Mouse (Mus musculus) olfactory bulb, adult 2 months (tissue): Measurements from ENCODE around the gene Dgke.
"Not testable (repeated sequence)": the region's sequence is repeated elsewhere in the genome, so short reads cannot be mapped to it uniquely, and the experiment has no call there.

Source experiments
- CTCF ChIP-seq: fragments of 200-500 bp; IDR thresholded peaks from 2 replicates; pipeline ENCODE4 v1.5.1; 2012; ENCODE audit warnings: low read depth, mild to moderate bottlenecking, low read length, moderate library complexity; ENCODE audit not compliant: insufficient read depth
- POLR2A ChIP-seq: fragments of 200-500 bp; IDR thresholded peaks from 2 replicates; pipeline ENCODE4 v1.6.1; 2012; ENCODE audit warnings: mild to moderate bottlenecking, low read depth, low read length, moderate library complexity; ENCODE audit not compliant: insufficient read depth

DNA sequence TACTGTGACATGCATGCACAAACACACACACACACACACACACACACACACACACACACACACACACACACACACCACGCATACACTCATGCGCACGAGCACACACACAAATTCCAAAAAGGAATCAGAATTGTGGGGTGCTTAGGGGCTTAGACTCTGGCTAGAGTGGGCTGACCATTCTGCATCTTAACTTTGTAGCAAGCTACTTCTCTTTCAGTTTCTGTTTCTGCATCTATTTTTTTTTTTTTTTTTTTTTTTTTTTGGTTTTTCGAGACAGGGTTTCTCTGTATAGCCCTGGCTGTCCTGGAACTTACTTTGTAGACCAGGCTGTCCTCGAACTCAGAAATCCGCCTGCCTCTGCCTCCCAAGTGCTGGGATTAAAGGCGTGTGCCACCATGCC lies 23.7 kb upstream of the Dgke start:
- not testable (repeated sequence) for TF ChIP-seq CTCF, POLR2A
